Mouse (Mus musculus): ENCODE measurements around the gene Agfg1. TPM values are rescaled to one million over a fixed set of nuclear protein-coding genes. Genes with fewer than 3 reads are reported as not detected.

Gene Agfg1
- polyA plus RNA-seq, 1 experiment: 21.7 TPM

DNA sequence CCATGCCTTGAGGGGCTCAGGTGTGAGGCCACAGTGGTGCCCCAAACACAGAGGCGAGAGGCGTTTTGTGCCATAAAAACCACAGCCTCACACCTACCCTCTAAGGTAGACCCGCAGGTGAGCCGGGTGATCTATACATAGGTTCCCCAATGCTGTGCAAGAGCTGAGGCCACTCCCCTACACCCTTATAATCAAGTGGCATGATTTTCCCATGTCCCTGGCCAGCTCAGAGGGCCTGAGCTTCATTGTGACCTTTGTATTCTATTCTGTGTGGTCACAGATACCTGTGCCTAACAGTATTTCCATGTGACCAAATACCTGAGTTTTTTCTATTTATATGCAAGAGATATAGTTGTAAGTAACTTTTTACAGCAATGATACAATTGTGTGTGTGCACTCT, 21.1 kb downstream of the Agfg1 start:
- Histone ChIP-seq H3K79me2 (ENCODE audit: control insufficient read depth, insufficient read depth) (peaks cover 92% of the 10 kb centered on the region), H3ac (ENCODE audit: control insufficient read depth, insufficient read length) (no peak overlapping the region), H3K27me3 (ENCODE audit: control insufficient read depth, insufficient read depth, insufficient read length) (no peaks in the 10 kb centered on the region), H3K4me2 (ENCODE audit: low read depth) (no peak overlapping the region), H3K4me3 (no peak overlapping the region), H3K36me3 (ENCODE audit: control insufficient read depth, insufficient read depth) (peaks cover 4% of the 10 kb centered on the region)
- TF ChIP-seq USF1 (IDR thresholded peaks at IDR 0.05; ENCODE audit: low read depth): no peak
- TF ChIP-seq E2F4 (IDR thresholded peaks at IDR 0.05; ENCODE audit: insufficient read depth): no peak
- TF ChIP-seq REST (IDR thresholded peaks at IDR 0.05; ENCODE audit: insufficient read depth, insufficient read length): no peak
- no peak for TF ChIP-seq POLR2AphosphoS2 (IDR thresholded peaks at IDR 0.05; ENCODE audit: insufficient read length, low read depth)
- TF ChIP-seq MYOG (IDR thresholded peaks at IDR 0.05; ENCODE audit: control insufficient read depth in 1 of 3, insufficient read depth in 1 of 3, insufficient read length in 2 of 3, low read depth in 2 of 3): no peak
- no peak for TF ChIP-seq MAX (IDR thresholded peaks at IDR 0.05; ENCODE audit: low read depth)
- no peak for TF ChIP-seq SRF (IDR thresholded peaks at IDR 0.05; ENCODE audit: control insufficient read depth, insufficient read length, low read depth)
- TF ChIP-seq MYOD1 (IDR thresholded peaks at IDR 0.05; ENCODE audit: control insufficient read depth in 1 of 3, insufficient read length in 2 of 3, low read depth in 2 of 3): no peak
- TF ChIP-seq TCF3 (IDR thresholded peaks at IDR 0.05; ENCODE audit: insufficient read length, low read depth): no peak
- no peak for TF ChIP-seq CEBPB (IDR thresholded peaks at IDR 0.05; ENCODE audit: insufficient read depth, poor library complexity, severe bottlenecking)
- TF ChIP-seq POLR2A (IDR thresholded peaks at IDR 0.05; ENCODE audit: insufficient read length, low read depth): no peak
- no peak for TF ChIP-seq TCF12 (IDR thresholded peaks at IDR 0.05; ENCODE audit: insufficient read depth, poor library complexity, severe bottlenecking)

DNA sequence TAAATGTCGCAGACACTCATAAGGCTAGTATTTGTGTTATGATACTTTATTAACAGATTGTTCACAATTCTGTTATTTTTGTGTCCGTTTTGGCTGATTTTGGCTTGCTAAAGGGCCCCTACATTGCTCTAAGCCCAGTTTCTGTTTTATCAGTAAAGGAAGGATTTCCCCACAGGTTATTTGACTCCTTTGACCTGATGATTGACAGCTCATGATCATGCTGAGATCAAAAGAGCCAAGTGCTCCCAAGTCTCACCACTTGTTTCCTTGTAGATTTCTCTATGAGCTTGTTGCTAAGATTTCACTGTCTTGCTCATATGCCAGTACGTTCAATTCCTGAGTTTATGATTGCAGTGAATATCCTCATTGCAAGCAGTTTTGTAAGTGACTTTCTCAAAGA, 30.9 kb downstream of the Agfg1 start:
- Histone ChIP-seq H3K36me3 (ENCODE audit: control insufficient read depth, insufficient read depth) (peaks cover 7% of the 10 kb centered on the region), H3K4me2 (ENCODE audit: low read depth) (no peak overlapping the region), H3K79me2 (ENCODE audit: control insufficient read depth, insufficient read depth) (peaks cover 56% of the 10 kb centered on the region), H3K4me3 (no peak overlapping the region), H3K27me3 (ENCODE audit: control insufficient read depth, insufficient read depth, insufficient read length) (no peaks in the 10 kb centered on the region), H3ac (ENCODE audit: control insufficient read depth, insufficient read length) (no peak overlapping the region)
- no peak for TF ChIP-seq CEBPB (IDR thresholded peaks at IDR 0.05; ENCODE audit: insufficient read depth, poor library complexity, severe bottlenecking)
- TF ChIP-seq REST (IDR thresholded peaks at IDR 0.05; ENCODE audit: insufficient read depth, insufficient read length): no peak
- TF ChIP-seq MYOG (IDR thresholded peaks at IDR 0.05; ENCODE audit: control insufficient read depth in 1 of 3, insufficient read depth in 1 of 3, insufficient read length in 2 of 3, low read depth in 2 of 3): no peak
- no peak for TF ChIP-seq USF1 (IDR thresholded peaks at IDR 0.05; ENCODE audit: low read depth)
- TF ChIP-seq POLR2A (IDR thresholded peaks at IDR 0.05; ENCODE audit: insufficient read length, low read depth): no peak
- TF ChIP-seq E2F4 (IDR thresholded peaks at IDR 0.05; ENCODE audit: insufficient read depth): no peak
- no peak for TF ChIP-seq TCF12 (IDR thresholded peaks at IDR 0.05; ENCODE audit: insufficient read depth, poor library complexity, severe bottlenecking)
- TF ChIP-seq SRF (IDR thresholded peaks at IDR 0.05; ENCODE audit: control insufficient read depth, insufficient read length, low read depth): no peak
- no peak for TF ChIP-seq TCF3 (IDR thresholded peaks at IDR 0.05; ENCODE audit: insufficient read length, low read depth)
- no peak for TF ChIP-seq MAX (IDR thresholded peaks at IDR 0.05; ENCODE audit: low read depth)
- TF ChIP-seq MYOD1 (IDR thresholded peaks at IDR 0.05; ENCODE audit: control insufficient read depth in 1 of 3, insufficient read length in 2 of 3, low read depth in 2 of 3): no peak
- TF ChIP-seq POLR2AphosphoS2 (IDR thresholded peaks at IDR 0.05; ENCODE audit: insufficient read length, low read depth): no peak

DNA sequence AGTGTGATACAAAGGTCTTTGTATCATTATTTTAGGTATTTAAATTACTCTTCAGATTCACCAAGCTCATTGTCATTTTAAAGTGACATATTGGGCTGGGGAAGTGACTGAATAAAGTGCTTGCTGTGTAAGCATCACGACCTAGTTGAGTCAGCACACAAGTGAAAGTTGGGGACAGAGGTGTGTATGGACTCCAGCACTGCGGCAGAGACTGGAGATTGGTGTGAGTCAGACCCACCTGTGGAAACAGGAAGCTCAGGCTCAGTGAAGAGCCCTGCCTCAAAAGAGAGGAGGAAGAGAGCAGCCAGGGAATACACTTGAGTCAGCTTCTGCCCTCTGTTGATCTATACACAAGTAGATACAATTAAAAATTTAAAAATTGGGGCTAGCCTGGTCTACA, 39.9 kb downstream of the Agfg1 start:
- no peak overlapping the region for H3ac ChIP-seq (ENCODE audit: control insufficient read depth, insufficient read length)
- H3K4me3 ChIP-seq: no peak overlapping the region
- no peaks in the 10 kb centered on the region for H3K27me3 ChIP-seq (ENCODE audit: control insufficient read depth, insufficient read depth, insufficient read length)
- TF ChIP-seq POLR2AphosphoS2 (IDR thresholded peaks at IDR 0.05; ENCODE audit: insufficient read length, low read depth): no peak
- TF ChIP-seq USF1 (IDR thresholded peaks at IDR 0.05; ENCODE audit: low read depth): no peak
- no peak for TF ChIP-seq TCF12 (IDR thresholded peaks at IDR 0.05; ENCODE audit: insufficient read depth, poor library complexity, severe bottlenecking)
- TF ChIP-seq MYOD1 (IDR thresholded peaks at IDR 0.05; ENCODE audit: control insufficient read depth in 1 of 3, insufficient read length in 2 of 3, low read depth in 2 of 3): no peak
- no peak for TF ChIP-seq TCF3 (IDR thresholded peaks at IDR 0.05; ENCODE audit: insufficient read length, low read depth)
- no peak for TF ChIP-seq CEBPB (IDR thresholded peaks at IDR 0.05; ENCODE audit: insufficient read depth, poor library complexity, severe bottlenecking)
- H3K36me3 ChIP-seq (ENCODE audit: control insufficient read depth, insufficient read depth): peaks cover 43% of the 10 kb centered on the region
- H3K4me2 ChIP-seq (ENCODE audit: low read depth): no peak overlapping the region
- H3K79me2 ChIP-seq (ENCODE audit: control insufficient read depth, insufficient read depth): no peaks in the 10 kb centered on the region

- H3K36me3 ChIP-seq (ENCODE audit: control insufficient read depth, insufficient read depth): peaks cover 43% of the 10 kb centered on the region
- no peak overlapping the region for H3K4me2 ChIP-seq (ENCODE audit: low read depth)
- H3K27me3 ChIP-seq (ENCODE audit: control insufficient read depth, insufficient read depth, insufficient read length): no peaks in the 10 kb centered on the region
- H3K79me2 ChIP-seq (ENCODE audit: control insufficient read depth, insufficient read depth): no peaks in the 10 kb centered on the region
- no peak overlapping the region for H3K4me3 ChIP-seq
- H3ac ChIP-seq (ENCODE audit: control insufficient read depth, insufficient read length): no peak overlapping the region
- TF ChIP-seq CEBPB (IDR thresholded peaks at IDR 0.05; ENCODE audit: insufficient read depth, poor library complexity, severe bottlenecking): no peak
- no peak for TF ChIP-seq SRF (IDR thresholded peaks at IDR 0.05; ENCODE audit: control insufficient read depth, insufficient read length, low read depth)
- no peak for TF ChIP-seq MAX (IDR thresholded peaks at IDR 0.05; ENCODE audit: low read depth)
- TF ChIP-seq TCF3 (IDR thresholded peaks at IDR 0.05; ENCODE audit: insufficient read length, low read depth): no peak
- TF ChIP-seq REST (IDR thresholded peaks at IDR 0.05; ENCODE audit: insufficient read depth, insufficient read length): no peak
Observed at GRCm38 (mm10) chr1:82880196-82880595, 40.9 kb downstream of the Agfg1 start.

- H3ac ChIP-seq (ENCODE audit: control insufficient read depth, insufficient read length): no peak overlapping the region
- no peaks in the 10 kb centered on the region for H3K27me3 ChIP-seq (ENCODE audit: control insufficient read depth, insufficient read depth, insufficient read length)
- no peak overlapping the region for H3K4me3 ChIP-seq
- H3K4me2 ChIP-seq (ENCODE audit: low read depth): no peak overlapping the region
- H3K36me3 ChIP-seq (ENCODE audit: control insufficient read depth, insufficient read depth): peaks cover 51% of the 10 kb centered on the region
- TF ChIP-seq TCF3 (IDR thresholded peaks at IDR 0.05; ENCODE audit: insufficient read length, low read depth): no peak
- no peak for TF ChIP-seq USF1 (IDR thresholded peaks at IDR 0.05; ENCODE audit: low read depth)
- no peak for TF ChIP-seq MYOG (IDR thresholded peaks at IDR 0.05; ENCODE audit: control insufficient read depth in 1 of 3, insufficient read depth in 1 of 3, insufficient read length in 2 of 3, low read depth in 2 of 3)
- no peak for TF ChIP-seq MYOD1 (IDR thresholded peaks at IDR 0.05; ENCODE audit: control insufficient read depth in 1 of 3, insufficient read length in 2 of 3, low read depth in 2 of 3)
- no peak for TF ChIP-seq POLR2A (IDR thresholded peaks at IDR 0.05; ENCODE audit: insufficient read length, low read depth)
- TF ChIP-seq E2F4 (IDR thresholded peaks at IDR 0.05; ENCODE audit: insufficient read depth): no peak
- TF ChIP-seq CEBPB (IDR thresholded peaks at IDR 0.05; ENCODE audit: insufficient read depth, poor library complexity, severe bottlenecking): no peak
- no peak for TF ChIP-seq MAX (IDR thresholded peaks at IDR 0.05; ENCODE audit: low read depth)
- no peak for TF ChIP-seq REST (IDR thresholded peaks at IDR 0.05; ENCODE audit: insufficient read depth, insufficient read length)
- no peak for TF ChIP-seq TCF12 (IDR thresholded peaks at IDR 0.05; ENCODE audit: insufficient read depth, poor library complexity, severe bottlenecking)
- TF ChIP-seq SRF (IDR thresholded peaks at IDR 0.05; ENCODE audit: control insufficient read depth, insufficient read length, low read depth): no peak
- TF ChIP-seq POLR2AphosphoS2 (IDR thresholded peaks at IDR 0.05; ENCODE audit: insufficient read length, low read depth): no peak
- H3K79me2 ChIP-seq (ENCODE audit: control insufficient read depth, insufficient read depth): no peaks in the 10 kb centered on the region
Observed at GRCm38 (mm10) chr1:82893269-82893668, 54.0 kb downstream of the Agfg1 start.

All from myocyte (in vitro differentiated cells).